Mouse (Mus musculus) heart, adult 11 months (tissue): Measurements from ENCODE around the gene Tmem59l.

ENCODE experiments used
- DNase-seq: peaks from one replicate; pipeline ENCODE4 v3.0.0; 2022

Tmem59l gene

GRCm38 (mm10) chr8:70458462-70458861 is 28.7 kb downstream of the Tmem59l start:
- DNase-seq: no peak

GRCm38 (mm10) chr8:70457882-70458281 is 29.3 kb downstream of the Tmem59l start:
- peak; percentile 86 for DNase-seq

GRCm38 (mm10) chr8:70456996-70457395 is 30.2 kb downstream of the Tmem59l start:
- DNase-seq: peak; percentile 85

GRCm38 (mm10) chr8:70453852-70454251 is 33.3 kb downstream of the Tmem59l start:
- peak; percentile 93 for DNase-seq

GRCm38 (mm10) chr8:70452196-70452966 is 34.8 kb downstream of the Tmem59l start:
- no peak for DNase-seq

GRCm38 (mm10) chr8:70447639-70448420 is 39.3 kb downstream of the Tmem59l start:
- peak; percentile 95 for DNase-seq

- no peak for DNase-seq
These were observed 41.2 kb downstream of the Tmem59l start for GRCm38 (mm10) chr8:70445988-70446387.

GRCm38 (mm10) chr8:70443326-70443725 is 43.8 kb downstream of the Tmem59l start:
- no peak for DNase-seq

- DNase-seq: peak; percentile 73
These were observed 45.6 kb downstream of the Tmem59l start for GRCm38 (mm10) chr8:70441565-70441964.

- DNase-seq: no peak
These were observed 46.9 kb downstream of the Tmem59l start for GRCm38 (mm10) chr8:70440246-70440645.

- no peak for DNase-seq
These were observed 47.3 kb downstream of the Tmem59l start for GRCm38 (mm10) chr8:70439848-70440179.

- DNase-seq: peak; percentile 100
These were observed 47.9 kb downstream of the Tmem59l start, which contains the start of gene Crtc1 for GRCm38 (mm10) chr8:70439055-70439847. Gene Crtc1, minus strand, starts transcription at chr8:70439579.

- DNase-seq: peak; percentile 89
These were observed 48.7 kb downstream of the Tmem59l start for GRCm38 (mm10) chr8:70438423-70438822.

GRCm38 (mm10) chr8:70435156-70435555 is 52.0 kb downstream of the Tmem59l start:
- no peak for DNase-seq
